Mouse (Mus musculus) bone marrow macrophage, adult 2 months (primary cell): ENCODE results near the gene Ccl4.

Source experiments
- CTCF ChIP-seq: IDR thresholded peaks from 2 replicates; pipeline ENCODE4 v1.5.1; 2012; ENCODE audit warnings: low read depth, mild to moderate bottlenecking, low read length, moderate library complexity
- POLR2A ChIP-seq: IDR thresholded peaks from 2 replicates; pipeline ENCODE4 v1.6.1; 2012; ENCODE audit warnings: mild to moderate bottlenecking, low read depth, low read length, borderline replicate concordance

- TF ChIP-seq POLR2A (no peak), CTCF (no peak)
Observed at GRCm38 (mm10) chr11:83663532-83663931, 1.1 kb downstream of the Ccl4 start.
